Mouse (Mus musculus) NIH3T3 (cell line): ENCODE measurements at regions not wholly inside any gene's neighbourhood (a gene's known extent, or its start where the extent isn't known, plus 50 kb on each side); places are given as distances from the start of the nearest gene placed in this dataset.

Source experiments
- DNase-seq: peaks from one replicate; pipeline ENCODE4 v3.0.0-alpha.2; 2012; ENCODE audit warnings: low read depth

- DNase-seq, result no peak
Observed at GRCm38 (mm10) chr9:49849442-49849841, 50.7 kb upstream of the Ncam1 start.

DNA sequence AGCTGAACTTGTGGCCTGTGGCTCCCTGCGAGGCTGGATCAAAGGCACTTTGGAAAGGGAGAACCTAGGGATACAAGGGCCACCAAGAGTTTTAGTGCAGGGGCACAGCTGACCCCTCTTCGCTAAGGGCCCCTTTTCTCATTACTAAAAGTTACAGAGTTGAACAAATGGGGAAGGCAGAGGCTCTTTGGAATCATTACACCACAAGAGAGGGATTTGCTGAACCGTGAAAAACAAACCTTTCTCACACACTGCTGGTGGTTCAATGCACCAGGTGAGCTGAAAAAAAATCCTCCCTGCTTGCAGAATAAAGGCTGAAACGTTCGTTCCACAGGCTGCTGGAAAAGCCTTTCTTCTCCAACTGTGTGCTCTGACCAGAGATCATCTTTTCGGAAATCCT is 50.2 kb upstream of the Ncam1 start:
- DNase-seq, result no peak
